Mouse (Mus musculus) cerebellum, postnatal 4 days (tissue): ENCODE results near the gene Gm38392.
"Not testable (repeated sequence)": the region's sequence is repeated elsewhere in the genome, so short reads cannot be mapped to it uniquely, and the experiment has no call there.

Experiments
- DNase-seq, 2 experiments: peaks; one replicate each; pipeline ENCODE4 v3.0.0; 2022; ENCODE audit warnings: low spot score in 2 of 2, mixed read lengths in 1 of 2

The Gm38392 gene

GRCm38 (mm10) chr3:88287110-88287509, at the start of gene Gm38392:
Gm38392 (minus strand) TSS chr3:88287210.
- no peak for DNase-seq

- peak; percentile 88 to 95 for DNase-seq
Measured at GRCm38 (mm10) chr3:88336058-88337013, 49.3 kb upstream of the Gm38392 start, which contains the start of the genes Tmem79 and Smg5. Tmem79 (minus strand) TSS chr3:88336148. Smg5 (plus strand) TSS chr3:88336260.

- DNase-seq, result no peak
Measured at GRCm38 (mm10) chr3:88335436-88336053, 48.5 kb upstream of the Gm38392 start.

- no peak for DNase-seq
Measured at GRCm38 (mm10) chr3:88334902-88335435, 48.0 kb upstream of the Gm38392 start.

GRCm38 (mm10) chr3:88334029-88334658, 47.1 kb upstream of the Gm38392 start:
- DNase-seq, result no peak

GRCm38 (mm10) chr3:88331282-88331681, 44.3 kb upstream of the Gm38392 start:
- no peak for DNase-seq

- no peak for DNase-seq
Measured at GRCm38 (mm10) chr3:88328956-88329355, 41.9 kb upstream of the Gm38392 start.

- peak in 1 of 2 experiments; percentile 30 for DNase-seq
Measured at GRCm38 (mm10) chr3:88324951-88325405, 38.0 kb upstream of the Gm38392 start, which contains the start of gene Glmp. Glmp (plus strand) TSS chr3:88325023.

GRCm38 (mm10) chr3:88299172-88299571, 12.2 kb upstream of the Gm38392 start:
- DNase-seq, result no peak

- no peak for DNase-seq
Measured at GRCm38 (mm10) chr3:88297321-88297851, 10.4 kb upstream of the Gm38392 start.

GRCm38 (mm10) chr3:88296561-88297318, 9.7 kb upstream of the Gm38392 start, which contains the start of the genes Tsacc and Cct3:
Tsacc (minus strand) TSS chr3:88296999.
Cct3 (plus strand) TSS chr3:88297116.
- peak; percentile 79 to 95 for DNase-seq

GRCm38 (mm10) chr3:88296110-88296560, 9.1 kb upstream of the Gm38392 start:
- DNase-seq, result no peak

GRCm38 (mm10) chr3:88295272-88295671, 8.3 kb upstream of the Gm38392 start:
- DNase-seq, result not testable (repeated sequence)

- peak in 1 of 2 experiments; percentile 15 for DNase-seq
Measured at GRCm38 (mm10) chr3:88291970-88292369, 5.0 kb upstream of the Gm38392 start.

GRCm38 (mm10) chr3:88288133-88288713, 1.2 kb upstream of the Gm38392 start:
- DNase-seq, result not testable (repeated sequence)

GRCm38 (mm10) chr3:88285565-88285895, 1.5 kb downstream of the Gm38392 start:
- not testable (repeated sequence) for DNase-seq

GRCm38 (mm10) chr3:88284815-88285564, 2.0 kb downstream of the Gm38392 start:
- not testable (repeated sequence) for DNase-seq

GRCm38 (mm10) chr3:88281141-88281916, 5.7 kb downstream of the Gm38392 start:
- not testable (repeated sequence) for DNase-seq

- no peak for DNase-seq
Measured at GRCm38 (mm10) chr3:88280035-88280434, 7.0 kb downstream of the Gm38392 start.
